Mouse (Mus musculus): Measurements from ENCODE around the gene Kif3a. TPM values are rescaled to one million over a fixed set of nuclear protein-coding genes. Genes with fewer than 3 reads are reported as not detected.

Gene Kif3a
- polyA plus RNA-seq, 1 experiment, result 98.7 TPM

GRCm38 (mm10) chr11:53620094-53620493 lies 52.9 kb downstream of the Kif3a start:
- H3K4me3 ChIP-seq (ENCODE audit: insufficient read depth, low read length), result no peak overlapping the region
- no peak overlapping the region for H3K27ac ChIP-seq (ENCODE audit: insufficient read depth, low read length)
- no peaks in the 10 kb centered on the region for H3K4me1 ChIP-seq (ENCODE audit: control insufficient read depth, insufficient read depth, low read length)
- TF ChIP-seq CTCF (IDR thresholded peaks at IDR 0.05; ENCODE audit: extremely low read depth, insufficient read depth, low read length), result no peak
- TF ChIP-seq POLR2A (IDR thresholded peaks at IDR 0.05; ENCODE audit: extremely low read depth, insufficient read depth, low read length), result no peak

GRCm38 (mm10) chr11:53621582-53622439 lies 54.6 kb downstream of the Kif3a start:
- TF ChIP-seq CTCF (IDR thresholded peaks at IDR 0.05; ENCODE audit: extremely low read depth, insufficient read depth, low read length) (no peak), POLR2A (IDR thresholded peaks at IDR 0.05; ENCODE audit: extremely low read depth, insufficient read depth, low read length) (no peak)
- Histone ChIP-seq H3K4me3 (ENCODE audit: insufficient read depth, low read length) (no peak overlapping the region), H3K27ac (ENCODE audit: insufficient read depth, low read length) (no peak overlapping the region), H3K4me1 (ENCODE audit: control insufficient read depth, insufficient read depth, low read length) (no peaks in the 10 kb centered on the region)

GRCm38 (mm10) chr11:53622440-53622806 lies 55.2 kb downstream of the Kif3a start:
- no peaks in the 10 kb centered on the region for H3K4me1 ChIP-seq (ENCODE audit: control insufficient read depth, insufficient read depth, low read length)
- H3K27ac ChIP-seq (ENCODE audit: insufficient read depth, low read length), result no peak overlapping the region
- H3K4me3 ChIP-seq (ENCODE audit: insufficient read depth, low read length), result no peak overlapping the region
- TF ChIP-seq POLR2A (IDR thresholded peaks at IDR 0.05; ENCODE audit: extremely low read depth, insufficient read depth, low read length) (no peak), CTCF (IDR thresholded peaks at IDR 0.05; ENCODE audit: extremely low read depth, insufficient read depth, low read length) (no peak)

- H3K27ac ChIP-seq (ENCODE audit: insufficient read depth, low read length), result no peak overlapping the region
- H3K4me3 ChIP-seq (ENCODE audit: insufficient read depth, low read length), result no peak overlapping the region
- no peak for TF ChIP-seq POLR2A (IDR thresholded peaks at IDR 0.05; ENCODE audit: extremely low read depth, insufficient read depth, low read length)
- TF ChIP-seq CTCF (IDR thresholded peaks at IDR 0.05; ENCODE audit: extremely low read depth, insufficient read depth, low read length), result no peak
- no peaks in the 10 kb centered on the region for H3K4me1 ChIP-seq (ENCODE audit: control insufficient read depth, insufficient read depth, low read length)
These were observed 56.4 kb downstream of the Kif3a start for GRCm38 (mm10) chr11:53623573-53623972.

GRCm38 (mm10) chr11:53624124-53624523 lies 56.9 kb downstream of the Kif3a start:
- no peak for TF ChIP-seq CTCF (IDR thresholded peaks at IDR 0.05; ENCODE audit: extremely low read depth, insufficient read depth, low read length)
- no peak for TF ChIP-seq POLR2A (IDR thresholded peaks at IDR 0.05; ENCODE audit: extremely low read depth, insufficient read depth, low read length)

GRCm38 (mm10) chr11:53626802-53627373 lies 59.7 kb downstream of the Kif3a start:
- H3K4me1 ChIP-seq (ENCODE audit: control insufficient read depth, insufficient read depth, low read length), result no peaks in the 10 kb centered on the region
- H3K4me3 ChIP-seq (ENCODE audit: insufficient read depth, low read length), result no peak overlapping the region
- TF ChIP-seq POLR2A (IDR thresholded peaks at IDR 0.05; ENCODE audit: extremely low read depth, insufficient read depth, low read length), result no peak
- TF ChIP-seq CTCF (IDR thresholded peaks at IDR 0.05; ENCODE audit: extremely low read depth, insufficient read depth, low read length), result no peak

More at GRCm38 (mm10) chr11:53624124-53624523, 56.9 kb downstream of the Kif3a start:
- Histone ChIP-seq H3K4me1 (ENCODE audit: control insufficient read depth, insufficient read depth, low read length) (no peaks in the 10 kb centered on the region), H3K4me3 (ENCODE audit: insufficient read depth, low read length) (no peak overlapping the region), H3K27ac (ENCODE audit: insufficient read depth, low read length) (no peak overlapping the region)

GRCm38 (mm10) chr11:53627859-53628258 lies 60.7 kb downstream of the Kif3a start:
- H3K4me1 ChIP-seq (ENCODE audit: control insufficient read depth, insufficient read depth, low read length), result no peaks in the 10 kb centered on the region
- no peak overlapping the region for H3K27ac ChIP-seq (ENCODE audit: insufficient read depth, low read length)
- H3K4me3 ChIP-seq (ENCODE audit: insufficient read depth, low read length), result no peak overlapping the region
- peak; percentile 89 for TF ChIP-seq CTCF (IDR thresholded peaks at IDR 0.05; ENCODE audit: extremely low read depth, insufficient read depth, low read length)
- no peak for TF ChIP-seq POLR2A (IDR thresholded peaks at IDR 0.05; ENCODE audit: extremely low read depth, insufficient read depth, low read length)

More at GRCm38 (mm10) chr11:53626802-53627373, 59.7 kb downstream of the Kif3a start:
- no peak overlapping the region for H3K27ac ChIP-seq (ENCODE audit: insufficient read depth, low read length)

- Histone ChIP-seq H3K27ac (ENCODE audit: insufficient read depth, low read length) (no peak overlapping the region), H3K4me3 (ENCODE audit: insufficient read depth, low read length) (no peak overlapping the region), H3K4me1 (ENCODE audit: control insufficient read depth, insufficient read depth, low read length) (no peaks in the 10 kb centered on the region)
- no peak for TF ChIP-seq POLR2A (IDR thresholded peaks at IDR 0.05; ENCODE audit: extremely low read depth, insufficient read depth, low read length)
- TF ChIP-seq CTCF (IDR thresholded peaks at IDR 0.05; ENCODE audit: extremely low read depth, insufficient read depth, low read length), result peak; percentile 50
These were observed 65.0 kb downstream of the Kif3a start for GRCm38 (mm10) chr11:53632122-53632733.

GRCm38 (mm10) chr11:53633644-53634043 lies 66.5 kb downstream of the Kif3a start:
- H3K27ac ChIP-seq (ENCODE audit: insufficient read depth, low read length), result no peak overlapping the region
- no peaks in the 10 kb centered on the region for H3K4me1 ChIP-seq (ENCODE audit: control insufficient read depth, insufficient read depth, low read length)
- TF ChIP-seq POLR2A (IDR thresholded peaks at IDR 0.05; ENCODE audit: extremely low read depth, insufficient read depth, low read length), result no peak
- no peak for TF ChIP-seq CTCF (IDR thresholded peaks at IDR 0.05; ENCODE audit: extremely low read depth, insufficient read depth, low read length)
- H3K4me3 ChIP-seq (ENCODE audit: insufficient read depth, low read length), result no peak overlapping the region
